Mouse (Mus musculus) hindbrain, embryonic 14.5 days (tissue): Measurements from ENCODE around the gene Ube2e3. TPM values are rescaled to one million over a fixed set of nuclear protein-coding genes. Genes with fewer than 3 reads are reported as not detected.

Experiments
- ATAC-seq: fragments of 200-750 bp; cut with Nextera tagmentation; 2 replicates; pipeline ENCODE4 v1.8.0; 2017; ENCODE audit warnings: moderate number of reproducible peaks, mild to moderate bottlenecking, moderate TSS enrichment, moderate library complexity; ENCODE audit not compliant: low FRiP score
- DNase-seq: peaks from one replicate; pipeline ENCODE4 v3.0.0-alpha.2; 2015; ENCODE audit warnings: low spot score
- H3K27ac ChIP-seq: fragments of 300-500 bp; sonication (generic); 2 replicates; pipeline ENCODE4 v1.5.1; 2014; ENCODE audit warnings: mild to moderate bottlenecking, moderate library complexity
- H3K27me3 ChIP-seq: fragments of 300-500 bp; sonication (generic); 2 replicates; pipeline ENCODE4 v1.6.1; 2014; ENCODE audit warnings: mild to moderate bottlenecking, low read length, mixed read lengths; ENCODE audit not compliant: control insufficient read depth, insufficient read depth
- H3K36me3 ChIP-seq: fragments of 300-500 bp; sonication (generic); replicated peaks from 2 replicates; pipeline ENCODE4 v1.6.1; 2014; ENCODE audit not compliant: control insufficient read depth, insufficient read depth
- H3K4me1 ChIP-seq: fragments of 300-500 bp; sonication (generic); replicated peaks from 2 replicates; pipeline ENCODE4 v1.6.1; 2014; ENCODE audit warnings: antibody characterized with exemption, low read length, mixed read lengths; ENCODE audit not compliant: control insufficient read depth, insufficient read depth
- H3K4me2 ChIP-seq: fragments of 300-500 bp; sonication (generic); replicated peaks from 2 replicates; pipeline ENCODE4 v1.6.1; 2014; ENCODE audit warnings: mild to moderate bottlenecking, moderate library complexity
- H3K4me3 ChIP-seq: fragments of 300-500 bp; sonication (generic); replicated peaks from 2 replicates; pipeline ENCODE4 v1.5.1; 2014; ENCODE audit warnings: mild to moderate bottlenecking, low read length
- H3K9ac ChIP-seq: fragments of 300-500 bp; sonication (generic); 2 replicates; pipeline ENCODE4 v1.6.1; 2014
- H3K9me3 ChIP-seq: fragments of 300-500 bp; sonication (generic); 2 replicates; pipeline ENCODE4 v1.6.1; 2016; ENCODE audit warnings: low read length; ENCODE audit not compliant: control insufficient read depth
- WGBS: fragments of 180-500 bp; shearing (Covaris S2); extraction: QIAGEN DNeasy Blood & Tissue Kit; methylation state at CpG from one replicate; pipeline ENCODE4 v1.1.7; 2014; 5-methylcytosine and 5-hydroxymethylcytosine counted together
- polyA plus RNA-seq: library from polyadenylated mRNA; unstranded; fragments of >200 nt; fragmentation: Nextera tagmentation; extraction: Ambion mirVana; gene quantifications from 2 replicates; pipeline ENCODE4 v1.2.1, GENCODE M21; 2014

Ube2e3 gene
- polyA plus RNA-seq, 1 experiment from 2014 or later, result 293 TPM

GRCm38 (mm10) chr2:78860088-78860372 lies 7.9 kb upstream of the Ube2e3 start:
- Histone ChIP-seq H3K4me3 (no peak overlapping the region), H3K27me3 (no peaks in the 10 kb centered on the region), H3K4me2 (no peak overlapping the region), H3K4me1 (no peaks in the 10 kb centered on the region), H3K9ac (no peak overlapping the region), H3K9me3 (no peaks in the 10 kb centered on the region), H3K27ac (no peak overlapping the region), H3K36me3 (no peaks in the 10 kb centered on the region)
- ATAC-seq, result no peak
- DNase-seq, result no peak
- 90% methylated on average over 3 of the region's 3 CpGs for WGBS

GRCm38 (mm10) chr2:78864116-78864515 lies 3.8 kb upstream of the Ube2e3 start:
- Histone ChIP-seq H3K36me3 (no peaks in the 10 kb centered on the region), H3K27me3 (no peaks in the 10 kb centered on the region), H3K4me1 (no peaks in the 10 kb centered on the region), H3K9ac (no peak overlapping the region), H3K4me2 (no peak overlapping the region), H3K9me3 (no peaks in the 10 kb centered on the region), H3K4me3 (no peak overlapping the region), H3K27ac (no peak overlapping the region)
- WGBS, result 94% methylated on average over 3 of the region's 3 CpGs
- DNase-seq (no peak), ATAC-seq (no peak)

GRCm38 (mm10) chr2:78864866-78865265 lies 3.1 kb upstream of the Ube2e3 start:
- H3K4me3 ChIP-seq, result no peak overlapping the region
- WGBS, result 66% methylated on average over 5 of the region's 5 CpGs
- no peak overlapping the region for H3K4me2 ChIP-seq
- no peak overlapping the region for H3K9ac ChIP-seq
- no peak overlapping the region for H3K27ac ChIP-seq
- no peaks in the 10 kb centered on the region for H3K36me3 ChIP-seq
- H3K9me3 ChIP-seq, result no peaks in the 10 kb centered on the region
- ATAC-seq (no peak), DNase-seq (no peak)
- no peaks in the 10 kb centered on the region for H3K4me1 ChIP-seq
- H3K27me3 ChIP-seq, result no peaks in the 10 kb centered on the region

- DNase-seq (peak; percentile 70), ATAC-seq (peak; percentile 79)
- peaks cover 26% of the 10 kb centered on the region for H3K4me1 ChIP-seq
- 0% methylated on average over 35 of the region's 44 CpGs for WGBS
- no peaks in the 10 kb centered on the region for H3K9me3 ChIP-seq
- H3K4me2 ChIP-seq, result peak overlapping the region; percentile 76
- H3K4me3 ChIP-seq, result peak overlapping the region; percentile 79
- peaks cover 8% of the 10 kb centered on the region for H3K36me3 ChIP-seq
- peak overlapping the region; percentile 99 for H3K27ac ChIP-seq
- H3K27me3 ChIP-seq, result no peaks in the 10 kb centered on the region
- peak overlapping the region; percentile 98 for H3K9ac ChIP-seq
Observed at GRCm38 (mm10) chr2:78868511-78868854, 559 bp downstream of the Ube2e3 start.

- under 1% methylated on average over 68 of the region's 114 CpGs for WGBS
- H3K9me3 ChIP-seq, result no peaks in the 10 kb centered on the region
- peak overlapping the region; percentile 98 for H3K9ac ChIP-seq
- H3K4me1 ChIP-seq, result peaks cover 30% of the 10 kb centered on the region
- peaks cover 8% of the 10 kb centered on the region for H3K36me3 ChIP-seq
- H3K27me3 ChIP-seq, result no peaks in the 10 kb centered on the region
- H3K4me3 ChIP-seq, result peak overlapping the region; percentile 79
- ATAC-seq (peak; percentile 96), DNase-seq (peak; percentile 90)
- H3K4me2 ChIP-seq, result peak overlapping the region; percentile 93
- peak overlapping the region; percentile 99 for H3K27ac ChIP-seq
Observed at GRCm38 (mm10) chr2:78868951-78869720, 1.2 kb downstream of the Ube2e3 start.

GRCm38 (mm10) chr2:78869721-78870442 lies 2.0 kb downstream of the Ube2e3 start:
- peak overlapping the region; percentile 98 for H3K9ac ChIP-seq
- peaks cover 8% of the 10 kb centered on the region for H3K36me3 ChIP-seq
- WGBS, result 2% methylated on average over 35 of the region's 35 CpGs
- H3K4me2 ChIP-seq, result peak overlapping the region; percentile 93
- ATAC-seq, result no peak
- peak; percentile 40 for DNase-seq
- peaks cover 36% of the 10 kb centered on the region for H3K4me1 ChIP-seq
- H3K27ac ChIP-seq, result peak overlapping the region; percentile 99
- no peaks in the 10 kb centered on the region for H3K9me3 ChIP-seq
- no peaks in the 10 kb centered on the region for H3K27me3 ChIP-seq
- peak overlapping the region; percentile 79 for H3K4me3 ChIP-seq

GRCm38 (mm10) chr2:78870443-78871025 lies 2.6 kb downstream of the Ube2e3 start:
- H3K4me1 ChIP-seq, result peaks cover 39% of the 10 kb centered on the region
- DNase-seq, result peak; percentile 38
- H3K9ac ChIP-seq, result peak overlapping the region; percentile 98
- H3K27me3 ChIP-seq, result no peaks in the 10 kb centered on the region
- peak overlapping the region; percentile 99 for H3K27ac ChIP-seq
- WGBS, result 6% methylated on average over 10 of the region's 10 CpGs
- peak overlapping the region; percentile 79 for H3K4me3 ChIP-seq
- no peaks in the 10 kb centered on the region for H3K9me3 ChIP-seq
- no peak for ATAC-seq
- H3K4me2 ChIP-seq, result peak overlapping the region; percentile 93
- peaks cover 8% of the 10 kb centered on the region for H3K36me3 ChIP-seq

GRCm38 (mm10) chr2:78871971-78872860 lies 4.3 kb downstream of the Ube2e3 start:
- no peaks in the 10 kb centered on the region for H3K27me3 ChIP-seq
- peak overlapping the region; percentile 93 for H3K4me2 ChIP-seq
- H3K36me3 ChIP-seq, result peaks cover 8% of the 10 kb centered on the region
- H3K27ac ChIP-seq, result peak overlapping the region; percentile 99
- H3K9ac ChIP-seq, result peak overlapping the region; percentile 98
- ATAC-seq (no peak), DNase-seq (peak; percentile 63)
- peak overlapping the region; percentile 79 for H3K4me3 ChIP-seq
- WGBS, result 12% methylated on average over 8 of the region's 8 CpGs
- peaks cover 42% of the 10 kb centered on the region for H3K4me1 ChIP-seq
- no peaks in the 10 kb centered on the region for H3K9me3 ChIP-seq

- peaks cover 47% of the 10 kb centered on the region for H3K4me1 ChIP-seq
- 39% methylated on average over 2 of the region's 2 CpGs for WGBS
Observed at GRCm38 (mm10) chr2:78873946-78874345, 6.0 kb downstream of the Ube2e3 start.

More at GRCm38 (mm10) chr2:78873946-78874345, 6.0 kb downstream of the Ube2e3 start:
- ATAC-seq (no peak), DNase-seq (no peak)
- peak overlapping the region; percentile 93 for H3K4me2 ChIP-seq
- H3K9ac ChIP-seq, result peak overlapping the region; percentile 4; the same call in 1 of the 2 replicates
- no peaks in the 10 kb centered on the region for H3K27me3 ChIP-seq
- no peak overlapping the region for H3K27ac ChIP-seq
- H3K4me3 ChIP-seq, result peak overlapping the region; percentile 13
- no peaks in the 10 kb centered on the region for H3K9me3 ChIP-seq
- peaks cover 8% of the 10 kb centered on the region for H3K36me3 ChIP-seq
